In genomic region chr2:94541230-94541905, GRCm38 (mm10) we compare ENCODE assay signal across 22 mouse cellular contexts.
DNase-seq lines count a peak whose midpoint lies in the region; ATAC-seq and TF ChIP-seq lines count a peak whose summit lies in the region.
"Had no signal": no experiment of that assay in that cellular context is flagged by ENCODE, and none has a peak within 500 bp of the region (broad histone marks: within the 10 kb centered on the region; RNA-seq: fewer than 3 reads in every experiment).

No protein-coding gene starts in this region.

- 79% methylated on average over 3 of the region's 3 CpGs for WGBS in forebrain, embryonic 13.5 days
- 91% methylated on average over 3 of the region's 3 CpGs for WGBS in forebrain, embryonic 11.5 days
- WGBS in forebrain, postnatal 0 days: 55% methylated on average over 3 of the region's 3 CpGs

- no peaks in the 10 kb centered on the region for H3K27me3 ChIP-seq in forebrain, embryonic 13.5 days
- H3K27me3 ChIP-seq in forebrain, embryonic 11.5 days (ENCODE audit: control insufficient read depth, insufficient read depth, low read length): no peaks in the 10 kb centered on the region
- no peaks in the 10 kb centered on the region for H3K27me3 ChIP-seq in forebrain, postnatal 0 days (ENCODE audit: insufficient read depth, low read length)
- H3K27me3 ChIP-seq: embryonic facial prominence, embryonic 13.5 days; heart, embryonic 12.5 days; intestine, embryonic 15.5 days had no signal

- H3K36me3 ChIP-seq in forebrain, embryonic 13.5 days (ENCODE audit: poor library complexity, severe bottlenecking): no peaks in the 10 kb centered on the region
- no peaks in the 10 kb centered on the region for H3K36me3 ChIP-seq in forebrain, embryonic 11.5 days (ENCODE audit: control insufficient read depth, insufficient read depth, low read length)
- H3K36me3 ChIP-seq in forebrain, postnatal 0 days (ENCODE audit: insufficient read depth): no peaks in the 10 kb centered on the region
- H3K36me3 ChIP-seq: embryonic facial prominence, embryonic 13.5 days; G1E; heart, embryonic 12.5 days; hindbrain, embryonic 10.5 days; intestine, embryonic 15.5 days had no signal

- no peak overlapping the region for H3K9ac ChIP-seq in forebrain, embryonic 13.5 days
- H3K9ac ChIP-seq in forebrain, embryonic 11.5 days (ENCODE audit: low read length): no peak overlapping the region
- no peak overlapping the region for H3K9ac ChIP-seq in forebrain, postnatal 0 days
- H3K9ac ChIP-seq: embryonic facial prominence, embryonic 13.5 days; heart, embryonic 12.5 days; hindbrain, embryonic 14.5 days; intestine, embryonic 15.5 days had no signal

- intact Hi-C loops in left cerebral cortex, postnatal 4 days (cut with DNase I): no loop called here

- ATAC-seq in forebrain, embryonic 13.5 days: peak; percentile 76; the same call in 1 of the 2 replicates
- ATAC-seq in forebrain, embryonic 11.5 days (replicated peaks; ENCODE audit: low FRiP score): no peak
- ATAC-seq in forebrain, postnatal 0 days: peak; percentile 77
- ATAC-seq: CD4-positive, CD25-positive, alpha-beta regulatory T cell, adult 4 months; intestine, embryonic 15.5 days had no signal

- no peaks in the 10 kb centered on the region for H3K4me1 ChIP-seq in forebrain, embryonic 13.5 days
- no peaks in the 10 kb centered on the region for H3K4me1 ChIP-seq in forebrain, embryonic 11.5 days (replicated peaks; ENCODE audit: control insufficient read depth, insufficient read depth, low read length)
- H3K4me1 ChIP-seq in forebrain, postnatal 0 days (ENCODE audit: insufficient read depth): no peaks in the 10 kb centered on the region
- H3K4me1 ChIP-seq: embryonic facial prominence, embryonic 13.5 days; heart, embryonic 12.5 days; hindbrain, embryonic 10.5 days; intestine, embryonic 15.5 days had no signal

- no peak overlapping the region for H3K4me2 ChIP-seq in forebrain, embryonic 13.5 days
- H3K4me2 ChIP-seq in forebrain, embryonic 11.5 days (ENCODE audit: low read depth, low read length, severe bottlenecking): no peak overlapping the region
- no peak overlapping the region for H3K4me2 ChIP-seq in forebrain, postnatal 0 days (ENCODE audit: low read depth)
- H3K4me2 ChIP-seq: embryonic facial prominence, embryonic 13.5 days; heart, embryonic 12.5 days; hindbrain, embryonic 14.5 days; intestine, embryonic 15.5 days had no signal

- TF ChIP-seq CTCF in forebrain, postnatal 0 days (IDR thresholded peaks at IDR 0.05; ENCODE audit: low read depth): no peak

- no peak overlapping the region for H3K4me3 ChIP-seq in forebrain, embryonic 13.5 days
- H3K4me3 ChIP-seq in forebrain, embryonic 11.5 days (ENCODE audit: low read depth, low read length): no peak overlapping the region
- H3K4me3 ChIP-seq in forebrain, postnatal 0 days (ENCODE audit: low read depth, low read length): no peak overlapping the region
- H3K4me3 ChIP-seq: embryonic facial prominence, embryonic 13.5 days; gastrocnemius, adult 2 months; heart, embryonic 12.5 days; hindbrain, embryonic 10.5 days; intestine, embryonic 15.5 days had no signal

- H3K9me3 ChIP-seq in forebrain, embryonic 13.5 days (replicated peaks): no peaks in the 10 kb centered on the region
- no peaks in the 10 kb centered on the region for H3K9me3 ChIP-seq in forebrain, embryonic 11.5 days (ENCODE audit: control insufficient read depth, low read length)
- no peaks in the 10 kb centered on the region for H3K9me3 ChIP-seq in forebrain, postnatal 0 days (ENCODE audit: low read length)
- H3K9me3 ChIP-seq: embryonic facial prominence, embryonic 13.5 days; heart, embryonic 12.5 days; hindbrain, embryonic 10.5 days; intestine, embryonic 15.5 days had no signal

- H3K27ac ChIP-seq in forebrain, embryonic 13.5 days: no peak overlapping the region
- H3K27ac ChIP-seq in forebrain, embryonic 11.5 days (ENCODE audit: low read depth, low read length): no peak overlapping the region
- no peak overlapping the region for H3K27ac ChIP-seq in forebrain, postnatal 0 days (ENCODE audit: low read depth, low read length)
- H3K27ac ChIP-seq: embryonic facial prominence, embryonic 13.5 days; gastrocnemius, adult 2 months; hindbrain, embryonic 10.5 days; hindbrain, embryonic 14.5 days; intestine, embryonic 15.5 days had no signal

- DNase-seq in forebrain, embryonic 11.5 days (ENCODE audit: low spot score): no peak
- peak; percentile 21 for DNase-seq in layer of hippocampus, adult 11-12 months (ENCODE audit: low spot score)
- no peak for DNase-seq in layer of hippocampus, adult 9-10 months (ENCODE audit: low spot score)
- DNase-seq in brain, adult 2 months (ENCODE audit: low read depth, low spot score): peak; percentile 47
- DNase-seq in forebrain, postnatal 0 days: peak; percentile 53
- DNase-seq in left cerebral cortex, postnatal 4 days: no peak
- DNase-seq: adrenal gland, adult 8-10 months; adrenal gland, postnatal 36 days; B cell, adult 2 months; cerebellum, adult 18-20 months; cerebellum, adult 9-11 months; cerebellum, postnatal 36 days; gastrocnemius, adult 2 months; gastrocnemius, postnatal 25 days had no signal

Comparison
In these comparisons a context has a peak if more than half of its experiments do, and no peak if none do; other contexts are left out.
1. DNase-seq: peak in layer of hippocampus, adult 11-12 months (single experiment), brain, adult 2 months (single experiment) and forebrain, postnatal 0 days (single experiment); none in forebrain, embryonic 11.5 days (single experiment), layer of hippocampus, adult 9-10 months (single experiment) and left cerebral cortex, postnatal 4 days (single experiment).